Mouse (Mus musculus) c-Kit-negative CD71-positive TER-119-positive erythroid progenitor cells, embryonic 14.5 days (primary cell): ENCODE results near the gene Slc16a13.

Experiments used
- DNase-seq: peaks from one replicate; pipeline ENCODE4 v3.0.0-alpha.2; 2013; ENCODE audit warnings: low read depth, low spot score

Slc16a13 gene

GRCm38 (mm10) chr11:70211972-70212371, 8.9 kb downstream of the Slc16a13 start:
- DNase-seq = no peak

GRCm38 (mm10) chr11:70210681-70211080, 10.2 kb downstream of the Slc16a13 start:
- DNase-seq = no peak

- DNase-seq = no peak
Observed at GRCm38 (mm10) chr11:70208778-70209388, 12.0 kb downstream of the Slc16a13 start.

- no peak for DNase-seq
Observed at GRCm38 (mm10) chr11:70207283-70207682, 13.6 kb downstream of the Slc16a13 start.

- no peak for DNase-seq
Observed at GRCm38 (mm10) chr11:70206801-70207200, 14.1 kb downstream of the Slc16a13 start.

GRCm38 (mm10) chr11:70201691-70202090, 19.2 kb downstream of the Slc16a13 start:
- peak; percentile 63 for DNase-seq

- DNase-seq = no peak
Observed at GRCm38 (mm10) chr11:70200036-70200608, 20.7 kb downstream of the Slc16a13 start.

- DNase-seq = no peak
Observed at GRCm38 (mm10) chr11:70199107-70199506, 21.8 kb downstream of the Slc16a13 start.

- no peak for DNase-seq
Observed at GRCm38 (mm10) chr11:70198332-70198731, 22.5 kb downstream of the Slc16a13 start.

GRCm38 (mm10) chr11:70193354-70194285, 27.2 kb downstream of the Slc16a13 start:
- no peak for DNase-seq

- DNase-seq = no peak
Observed at GRCm38 (mm10) chr11:70192157-70192556, 28.7 kb downstream of the Slc16a13 start.

GRCm38 (mm10) chr11:70191188-70191587, 29.7 kb downstream of the Slc16a13 start:
- no peak for DNase-seq

- no peak for DNase-seq
Observed at GRCm38 (mm10) chr11:70189319-70190134, 31.3 kb downstream of the Slc16a13 start.

- no peak for DNase-seq
Observed at GRCm38 (mm10) chr11:70185120-70185519, 35.7 kb downstream of the Slc16a13 start.

- no peak for DNase-seq
Observed at GRCm38 (mm10) chr11:70180496-70180895, 40.4 kb downstream of the Slc16a13 start.

- no peak for DNase-seq
Observed at GRCm38 (mm10) chr11:70179401-70179800, 41.5 kb downstream of the Slc16a13 start.

- no peak for DNase-seq
Observed at GRCm38 (mm10) chr11:70178756-70179155, 42.1 kb downstream of the Slc16a13 start.

GRCm38 (mm10) chr11:70178311-70178710, 42.6 kb downstream of the Slc16a13 start:
- DNase-seq = no peak

GRCm38 (mm10) chr11:70177647-70178046, 43.2 kb downstream of the Slc16a13 start:
- no peak for DNase-seq

GRCm38 (mm10) chr11:70174491-70174890, 46.4 kb downstream of the Slc16a13 start:
- no peak for DNase-seq

GRCm38 (mm10) chr11:70172298-70172697, 48.6 kb downstream of the Slc16a13 start:
- no peak for DNase-seq

- peak; percentile 40 for DNase-seq
Observed at GRCm38 (mm10) chr11:70171847-70172246, 49.0 kb downstream of the Slc16a13 start.
